Comparison of ENCODE assay signal across 9 mouse cellular contexts in the genomic region with DNA sequence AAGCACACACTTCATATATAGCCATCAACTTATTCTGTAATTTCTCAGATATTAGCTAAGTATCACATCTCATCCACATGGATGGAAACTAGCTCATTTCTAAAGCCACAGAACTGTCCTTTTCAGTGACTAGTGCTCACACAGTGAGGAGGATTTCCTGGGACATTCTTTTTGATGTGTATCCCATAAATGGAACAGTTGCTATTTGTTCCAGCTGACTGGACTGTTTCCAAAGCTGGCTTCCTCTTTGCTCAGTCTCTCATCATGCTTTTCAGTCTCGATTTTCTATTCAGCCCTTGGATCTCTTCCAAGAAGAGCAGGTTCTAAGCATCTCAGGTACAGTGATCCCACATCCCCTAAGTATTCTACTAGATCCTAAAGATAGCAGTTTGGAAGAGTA.
DNase-seq lines count a peak whose midpoint lies in the region; ATAC-seq lines count a peak whose summit lies in the region.
"Had no signal": no experiment of that assay in that cellular context is flagged by ENCODE, and none has a peak within 500 bp of the region (broad histone marks: within the 10 kb centered on the region; RNA-seq: fewer than 3 reads in every experiment).

No protein-coding gene starts in this region.

- no peaks in the 10 kb centered on the region for H3K36me3 ChIP-seq in hindbrain, embryonic 14.5 days (replicated peaks; ENCODE audit: control insufficient read depth, insufficient read depth)
- H3K36me3 ChIP-seq in hindbrain, embryonic 10.5 days, result no peaks in the 10 kb centered on the region
- H3K36me3 ChIP-seq in hindbrain, embryonic 16.5 days (ENCODE audit: control insufficient read depth, insufficient read depth, low read length), result no peaks in the 10 kb centered on the region
- H3K36me3 ChIP-seq: limb, embryonic 12.5 days had no signal

- H3K4me1 ChIP-seq in hindbrain, embryonic 14.5 days (replicated peaks; ENCODE audit: control insufficient read depth, insufficient read depth, low read length), result no peaks in the 10 kb centered on the region
- no peaks in the 10 kb centered on the region for H3K4me1 ChIP-seq in hindbrain, embryonic 10.5 days (replicated peaks)
- H3K4me1 ChIP-seq in hindbrain, embryonic 16.5 days (ENCODE audit: control insufficient read depth, insufficient read depth, low read depth, low read length), result peaks cover 3% of the 10 kb centered on the region

- DNase-seq in hindbrain, embryonic 14.5 days (ENCODE audit: low spot score), result peak; percentile 38
- DNase-seq in hindbrain, embryonic 10.5 days (ENCODE audit: low spot score), result no peak
- peak; percentile 47 for DNase-seq in lung, postnatal 10 days
- DNase-seq in lung, adult 18-20 months, result no peak
- DNase-seq in cerebellum, postnatal 10 days, result peak; percentile 45 to 60
- DNase-seq in adipocyte (ENCODE audit: low spot score), result no peak
- no peak for DNase-seq in urinary bladder, adult 18-20 months (ENCODE audit: low spot score in 2 of 2)

- WGBS in hindbrain, embryonic 14.5 days, result 34% methylated on average over 1 of the region's 1 CpGs
- 54% methylated on average over 1 of the region's 1 CpGs for WGBS in hindbrain, embryonic 10.5 days
- 25% methylated on average over 1 of the region's 1 CpGs for WGBS in hindbrain, embryonic 16.5 days

- ATAC-seq in hindbrain, embryonic 14.5 days (ENCODE audit: low FRiP score), result no peak
- ATAC-seq in hindbrain, embryonic 16.5 days, result peak; percentile 64; the same call in 1 of the 2 replicates

- peak overlapping the region; percentile 2; the same call in 1 of the 2 replicates for H3K27ac ChIP-seq in hindbrain, embryonic 14.5 days
- no peak overlapping the region for H3K27ac ChIP-seq in hindbrain, embryonic 10.5 days
- H3K27ac ChIP-seq in hindbrain, embryonic 16.5 days (ENCODE audit: low read depth, low read length), result no peak overlapping the region
- H3K27ac ChIP-seq: limb, embryonic 12.5 days had no signal

- H3K4me3 ChIP-seq in hindbrain, embryonic 14.5 days (replicated peaks; ENCODE audit: low read length), result no peak overlapping the region
- no peak overlapping the region for H3K4me3 ChIP-seq in hindbrain, embryonic 10.5 days
- H3K4me3 ChIP-seq in hindbrain, embryonic 16.5 days (ENCODE audit: low read length), result no peak overlapping the region
- H3K4me3 ChIP-seq: limb, embryonic 12.5 days had no signal

- H3K9ac ChIP-seq in hindbrain, embryonic 14.5 days, result no peak overlapping the region
- H3K9ac ChIP-seq in hindbrain, embryonic 16.5 days (ENCODE audit: low read depth, low read length), result no peak overlapping the region
- H3K9ac ChIP-seq: limb, embryonic 12.5 days had no signal

- no peak overlapping the region for H3K4me2 ChIP-seq in hindbrain, embryonic 14.5 days (replicated peaks)
- no peak overlapping the region for H3K4me2 ChIP-seq in hindbrain, embryonic 16.5 days (ENCODE audit: low read length)
- H3K4me2 ChIP-seq: limb, embryonic 12.5 days had no signal

- no peaks in the 10 kb centered on the region for H3K9me3 ChIP-seq in hindbrain, embryonic 14.5 days (ENCODE audit: control insufficient read depth, low read length)
- no peaks in the 10 kb centered on the region for H3K9me3 ChIP-seq in hindbrain, embryonic 10.5 days
- H3K9me3 ChIP-seq in hindbrain, embryonic 16.5 days (ENCODE audit: control insufficient read depth, low read length), result no peaks in the 10 kb centered on the region
- H3K9me3 ChIP-seq: limb, embryonic 12.5 days had no signal

- no peaks in the 10 kb centered on the region for H3K27me3 ChIP-seq in hindbrain, embryonic 14.5 days (ENCODE audit: control insufficient read depth, insufficient read depth, low read length)
- H3K27me3 ChIP-seq in hindbrain, embryonic 10.5 days (ENCODE audit: insufficient read depth, poor library complexity, severe bottlenecking), result no peaks in the 10 kb centered on the region
- H3K27me3 ChIP-seq in hindbrain, embryonic 16.5 days (replicated peaks; ENCODE audit: control insufficient read depth, insufficient read depth, low read length), result no peaks in the 10 kb centered on the region
- H3K27me3 ChIP-seq: limb, embryonic 12.5 days had no signal

Comparison
In these comparisons a context has a peak if more than half of its experiments do, and no peak if none do; other contexts are left out.
1. DNase-seq: peak in hindbrain, embryonic 14.5 days (single experiment), lung, postnatal 10 days (single experiment) and cerebellum, postnatal 10 days (2 of 2); none in hindbrain, embryonic 10.5 days (single experiment), lung, adult 18-20 months (0 of 2), adipocyte (single experiment) and urinary bladder, adult 18-20 months (0 of 2).